Mouse (Mus musculus) heart, embryonic 16.5 days (tissue): ENCODE measurements at regions not wholly inside any gene's neighbourhood (a gene's known extent, or its start where the extent isn't known, plus 50 kb on each side); places are given as distances from the start of the nearest gene placed in this dataset.

Experiments
- ATAC-seq: fragments of 200-750 bp; cut with Nextera tagmentation; replicated peaks from 2 replicates; pipeline ENCODE4 v1.8.0; 2017; ENCODE audit warnings: moderate number of reproducible peaks; ENCODE audit not compliant: insufficient read depth, low FRiP score; ENCODE audit errors: extremely low read depth
- H3K27ac ChIP-seq: fragments of 300-500 bp; sonication (generic); 2 replicates; pipeline ENCODE4 v1.5.1; 2014; ENCODE audit warnings: mild to moderate bottlenecking, low read length, control low read depth, moderate library complexity
- H3K27me3 ChIP-seq: fragments of 300-500 bp; sonication (generic); 2 replicates; pipeline ENCODE4 v1.6.1; 2014; ENCODE audit warnings: low read length, mixed read lengths; ENCODE audit not compliant: control insufficient read depth, insufficient read depth
- H3K36me3 ChIP-seq: fragments of 300-500 bp; sonication (generic); 2 replicates; pipeline ENCODE4 v1.6.1; 2014; ENCODE audit not compliant: control insufficient read depth, insufficient read depth
- H3K4me1 ChIP-seq: fragments of 300-500 bp; sonication (generic); 2 replicates; pipeline ENCODE4 v1.6.1; 2014; ENCODE audit warnings: low read length, mixed read lengths; ENCODE audit not compliant: control insufficient read depth, insufficient read depth
- H3K4me2 ChIP-seq: fragments of 300-500 bp; sonication (generic); 2 replicates; pipeline ENCODE4 v1.6.1; 2014; ENCODE audit warnings: low read depth, mild to moderate bottlenecking, control low read depth, low read length
- H3K4me3 ChIP-seq: fragments of 300-500 bp; sonication (generic); 2 replicates; pipeline ENCODE4 v1.5.1; 2014; ENCODE audit warnings: mild to moderate bottlenecking, control low read depth, low read length
- H3K9ac ChIP-seq: fragments of 300-500 bp; sonication (generic); 2 replicates; pipeline ENCODE4 v1.6.1; 2014; ENCODE audit warnings: low read length, control low read depth
- H3K9me3 ChIP-seq: fragments of 300-500 bp; sonication (generic); replicated peaks from 2 replicates; pipeline ENCODE4 v1.6.1; 2016; ENCODE audit warnings: low read length; ENCODE audit not compliant: control insufficient read depth
- WGBS: fragments of 180-500 bp; shearing (Covaris S2); extraction: QIAGEN DNeasy Blood & Tissue Kit; methylation state at CpG from one replicate; pipeline ENCODE4 v1.1.7; 2014; 5-methylcytosine and 5-hydroxymethylcytosine counted together

DNA sequence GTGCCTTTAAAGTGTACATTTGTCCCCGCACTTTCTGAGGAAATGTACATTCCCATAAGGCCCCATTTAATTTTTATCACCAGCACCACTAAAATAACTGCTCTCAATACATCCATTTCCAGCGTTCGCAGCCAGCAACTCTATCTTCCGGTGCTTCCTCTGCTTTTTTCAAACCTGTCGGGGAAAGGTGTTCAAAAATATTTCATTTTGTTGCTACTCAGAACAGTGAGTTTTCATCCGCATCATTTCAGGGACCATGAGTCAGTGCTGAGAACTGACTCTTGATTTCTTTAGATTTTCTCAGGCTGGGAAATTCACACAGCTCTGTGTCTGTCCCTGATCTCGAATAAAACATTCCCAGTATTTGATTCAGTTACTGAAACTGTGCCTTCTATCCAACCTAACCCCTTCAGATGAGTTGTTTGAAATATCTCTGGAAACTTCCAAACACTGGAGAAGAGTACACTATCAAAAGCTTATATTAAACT, 959.4 kb downstream of the Brinp1 start:
- no peak overlapping the region for H3K27ac ChIP-seq
- no peak overlapping the region for H3K4me2 ChIP-seq
- H3K36me3 ChIP-seq = no peaks in the 10 kb centered on the region
- H3K27me3 ChIP-seq = no peaks in the 10 kb centered on the region
- no peak for ATAC-seq
- H3K4me3 ChIP-seq = no peak overlapping the region
- H3K9me3 ChIP-seq = no peaks in the 10 kb centered on the region
- no peaks in the 10 kb centered on the region for H3K4me1 ChIP-seq
- H3K9ac ChIP-seq = no peak overlapping the region
- whole genome bisulfite sequencing = 74% methylated on average over 7 of the region's 7 CpGs

DNA sequence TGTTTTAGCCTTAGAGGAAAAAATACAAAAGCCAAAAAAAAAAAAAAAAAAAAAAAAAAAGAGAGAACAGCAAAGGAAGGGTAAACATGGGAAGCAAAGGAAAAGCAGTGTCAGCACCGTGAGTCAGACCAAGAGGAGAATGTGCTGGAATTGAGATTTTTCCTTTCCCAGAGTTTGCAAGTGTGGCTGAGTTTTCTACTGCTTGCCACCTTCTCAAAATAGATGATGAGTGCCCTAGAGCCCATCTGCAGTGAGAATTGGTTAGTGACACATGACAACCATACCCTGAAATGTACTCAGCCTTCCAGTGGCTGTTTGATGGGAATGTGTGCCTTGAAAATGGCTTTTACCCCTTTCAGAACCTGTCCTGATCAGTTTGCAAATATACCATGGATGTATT, 990.7 kb downstream of the Brinp1 start:
- Histone ChIP-seq H3K36me3 (no peaks in the 10 kb centered on the region), H3K4me3 (no peak overlapping the region)

DNA sequence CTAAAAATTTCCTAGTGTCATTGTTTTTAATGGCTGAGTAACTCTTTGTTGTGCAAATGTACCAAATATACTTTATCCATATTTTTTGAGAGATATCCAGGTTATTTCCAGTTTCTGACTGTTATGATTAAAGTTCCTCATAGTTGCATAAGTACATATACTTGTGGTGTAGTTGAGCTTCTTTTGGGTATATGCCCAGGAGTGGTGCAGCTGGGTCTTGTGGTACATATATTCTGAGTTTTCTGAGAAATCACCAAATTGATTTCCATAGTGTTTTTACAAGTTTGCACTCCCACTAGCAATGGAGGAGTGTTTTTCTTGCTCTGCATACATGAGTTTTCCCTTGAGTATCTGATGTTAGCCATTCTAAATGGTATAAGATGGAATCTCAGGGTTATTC, 1006.2 kb downstream of the Brinp1 start:
- Histone ChIP-seq H3K4me1 (no peaks in the 10 kb centered on the region), H3K9ac (no peak overlapping the region), H3K4me3 (no peak overlapping the region), H3K36me3 (no peaks in the 10 kb centered on the region), H3K27me3 (no peaks in the 10 kb centered on the region), H3K9me3 (no peaks in the 10 kb centered on the region), H3K27ac (no peak overlapping the region), H3K4me2 (no peak overlapping the region)
- no peak for ATAC-seq

More for the DNA sequence above, 990.7 kb downstream of the Brinp1 start:
- Histone ChIP-seq H3K4me2 (no peak overlapping the region), H3K27ac (no peak overlapping the region), H3K9ac (no peak overlapping the region), H3K27me3 (no peaks in the 10 kb centered on the region), H3K9me3 (no peaks in the 10 kb centered on the region), H3K4me1 (no peaks in the 10 kb centered on the region)
- no peak for ATAC-seq
- 64% methylated on average over 1 of the region's 1 CpGs for WGBS

DNA sequence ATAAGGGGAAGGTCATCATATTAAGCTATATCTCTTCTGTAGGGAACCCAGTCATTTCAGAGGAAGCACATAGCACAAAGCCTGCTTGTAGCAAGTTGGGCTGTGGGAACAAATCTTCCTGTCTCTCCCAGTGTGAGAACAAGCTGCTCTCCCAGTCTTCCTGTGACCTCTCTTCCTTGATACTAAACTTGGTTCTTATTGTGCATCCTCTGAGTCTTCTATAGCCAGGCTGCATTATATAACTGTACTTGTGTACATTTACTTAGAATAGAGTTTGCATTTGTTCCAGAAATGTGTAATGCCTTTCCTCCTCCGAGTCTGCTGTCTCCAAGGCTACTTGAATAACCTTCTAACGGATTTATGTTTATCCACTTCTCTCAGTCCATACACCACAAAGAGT, 1021.7 kb downstream of the Brinp1 start:
- H3K4me3 ChIP-seq = no peak overlapping the region
- 65% methylated on average over 2 of the region's 2 CpGs for WGBS
- H3K9me3 ChIP-seq = no peaks in the 10 kb centered on the region
- no peak overlapping the region for H3K9ac ChIP-seq
- no peak overlapping the region for H3K27ac ChIP-seq
- no peaks in the 10 kb centered on the region for H3K27me3 ChIP-seq
- no peaks in the 10 kb centered on the region for H3K4me1 ChIP-seq
- no peak for ATAC-seq
- H3K36me3 ChIP-seq = no peaks in the 10 kb centered on the region
- H3K4me2 ChIP-seq = no peak overlapping the region

DNA sequence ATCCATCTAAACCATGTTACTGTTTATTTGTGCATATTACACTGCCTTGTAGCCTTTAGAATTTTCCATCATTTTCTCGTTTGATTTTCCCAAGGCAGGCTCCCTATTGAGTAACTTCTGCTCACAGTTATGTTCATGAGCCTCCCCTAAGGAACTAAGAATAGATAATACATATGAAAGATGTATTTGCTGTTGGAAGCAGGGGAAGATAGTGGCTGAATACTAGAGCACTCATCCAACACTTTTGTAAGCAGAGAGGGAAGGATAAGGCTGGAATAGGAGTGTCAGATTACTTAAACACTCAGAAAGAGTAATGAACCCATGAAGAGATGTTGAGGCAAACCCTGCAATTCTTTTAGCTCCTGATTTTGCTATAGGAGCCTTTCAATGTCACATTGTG, 1055.1 kb downstream of the Brinp1 start:
- H3K36me3 ChIP-seq = no peaks in the 10 kb centered on the region
- H3K27me3 ChIP-seq = no peaks in the 10 kb centered on the region
- no peak for ATAC-seq
- H3K9me3 ChIP-seq = no peaks in the 10 kb centered on the region
- H3K4me2 ChIP-seq = no peak overlapping the region
- no peak overlapping the region for H3K9ac ChIP-seq
- no peak overlapping the region for H3K4me3 ChIP-seq
- no peak overlapping the region for H3K27ac ChIP-seq
- H3K4me1 ChIP-seq = no peaks in the 10 kb centered on the region
- WGBS = 71% methylated on average over 1 of the region's 1 CpGs

DNA sequence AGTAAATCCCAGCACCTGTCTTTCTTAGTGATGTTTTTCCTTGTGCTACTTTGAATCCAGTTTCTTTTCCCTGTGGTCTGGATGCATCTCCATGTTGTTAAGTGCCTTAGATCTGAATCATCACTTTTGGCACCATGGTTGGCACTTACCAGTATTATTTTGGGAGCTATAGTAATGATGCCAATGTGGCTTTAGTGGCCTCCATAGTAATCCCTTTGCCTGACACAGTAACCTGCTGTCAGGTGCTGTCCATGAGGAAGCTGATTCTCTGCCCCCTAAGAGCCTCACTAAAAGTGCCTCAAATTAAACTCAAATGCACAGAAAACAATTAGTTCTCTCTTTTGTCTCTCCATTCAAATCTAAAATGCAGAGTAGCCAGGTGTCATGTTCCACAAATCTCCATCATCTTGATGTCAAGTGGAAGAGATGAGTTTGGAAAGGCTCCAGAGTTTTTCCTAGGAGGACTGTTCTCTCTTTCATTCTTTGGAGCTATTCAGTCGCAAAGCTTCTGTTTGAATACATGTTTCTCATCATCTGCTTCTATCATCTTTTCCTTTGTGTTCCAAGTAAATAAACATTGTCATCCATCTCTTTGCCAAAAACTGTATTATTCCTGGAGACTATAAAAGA, 1062.1 kb downstream of the Brinp1 start:
- Histone ChIP-seq H3K9ac (no peak overlapping the region), H3K27ac (no peak overlapping the region), H3K4me3 (no peak overlapping the region), H3K36me3 (no peaks in the 10 kb centered on the region), H3K9me3 (no peaks in the 10 kb centered on the region), H3K27me3 (no peaks in the 10 kb centered on the region), H3K4me2 (no peak overlapping the region), H3K4me1 (no peaks in the 10 kb centered on the region)
- WGBS = 67% methylated on average over 1 of the region's 1 CpGs
- no peak for ATAC-seq

DNA sequence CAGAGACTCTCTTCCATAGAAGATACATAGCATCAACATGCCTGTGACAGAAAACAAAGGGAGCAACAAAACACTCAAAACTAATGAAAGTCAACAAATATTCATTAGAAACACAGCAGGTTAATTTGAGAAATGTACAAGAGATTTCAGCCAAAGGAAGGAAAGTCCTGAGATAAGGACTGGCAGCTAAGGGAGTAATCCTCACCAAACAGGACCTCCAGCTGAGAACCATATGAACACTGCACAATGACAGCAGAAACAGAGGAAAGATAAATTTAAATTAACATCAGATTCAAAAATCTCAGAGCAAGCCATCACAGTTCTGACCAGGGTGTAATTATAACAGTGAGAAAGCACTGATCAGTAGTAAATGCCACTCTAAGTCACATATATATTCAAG, 1060.6 kb downstream of the Tlr4 start:
- no peak overlapping the region for H3K27ac ChIP-seq
- no peak for ATAC-seq
- no peaks in the 10 kb centered on the region for H3K36me3 ChIP-seq
- no peaks in the 10 kb centered on the region for H3K27me3 ChIP-seq
- no peaks in the 10 kb centered on the region for H3K4me1 ChIP-seq
- no peak overlapping the region for H3K4me2 ChIP-seq
- H3K9me3 ChIP-seq = no peaks in the 10 kb centered on the region
- H3K9ac ChIP-seq = no peak overlapping the region
- no peak overlapping the region for H3K4me3 ChIP-seq

DNA sequence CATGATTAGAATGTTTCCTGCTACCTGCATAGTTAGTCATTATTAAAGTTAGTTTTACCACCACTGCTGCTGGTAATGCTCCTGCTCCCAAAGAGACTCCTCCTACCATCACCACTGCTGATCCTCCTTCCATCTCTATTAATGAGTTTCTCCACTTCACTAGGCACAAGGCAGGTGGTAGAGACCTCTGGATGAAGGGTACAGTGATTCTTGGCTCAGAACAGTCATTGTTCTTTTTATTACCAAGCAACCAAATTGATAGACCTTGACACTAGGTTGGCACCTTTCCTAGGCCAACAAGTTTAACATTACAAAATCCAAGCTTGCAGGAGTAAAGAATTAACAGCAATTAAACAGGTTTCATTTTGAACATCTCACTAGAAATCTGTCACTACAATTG, 1057.8 kb downstream of the Tlr4 start:
- Histone ChIP-seq H3K9me3 (no peaks in the 10 kb centered on the region), H3K9ac (no peak overlapping the region), H3K4me1 (no peaks in the 10 kb centered on the region), H3K27me3 (no peaks in the 10 kb centered on the region), H3K4me2 (no peak overlapping the region), H3K4me3 (no peak overlapping the region), H3K36me3 (no peaks in the 10 kb centered on the region), H3K27ac (no peak overlapping the region)
- no peak for ATAC-seq

DNA sequence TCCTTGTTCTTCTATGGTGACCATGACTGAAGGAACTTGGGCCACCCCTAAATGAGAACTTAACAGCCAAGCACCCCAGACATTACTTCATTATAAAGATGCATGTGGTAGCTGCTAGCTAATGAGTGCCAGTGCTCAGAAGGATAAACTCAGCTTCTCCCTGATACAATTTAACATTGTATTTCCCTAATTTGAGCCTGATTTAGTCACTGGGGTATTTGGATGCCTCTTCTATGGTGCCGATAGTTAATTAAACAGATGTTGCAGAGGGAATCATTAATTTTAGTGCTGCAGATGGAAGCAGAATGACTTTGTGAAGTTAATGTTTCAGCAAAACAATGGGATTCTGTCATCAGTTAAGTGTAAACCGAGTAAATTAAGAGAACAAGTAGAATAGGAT, 1034.8 kb downstream of the Tlr4 start:
- Histone ChIP-seq H3K9me3 (no peaks in the 10 kb centered on the region), H3K4me3 (no peak overlapping the region), H3K4me2 (no peak overlapping the region), H3K27me3 (no peaks in the 10 kb centered on the region), H3K4me1 (no peaks in the 10 kb centered on the region), H3K9ac (no peak overlapping the region), H3K27ac (no peak overlapping the region), H3K36me3 (no peaks in the 10 kb centered on the region)
- no peak for ATAC-seq
- WGBS = 79% methylated on average over 2 of the region's 2 CpGs

DNA sequence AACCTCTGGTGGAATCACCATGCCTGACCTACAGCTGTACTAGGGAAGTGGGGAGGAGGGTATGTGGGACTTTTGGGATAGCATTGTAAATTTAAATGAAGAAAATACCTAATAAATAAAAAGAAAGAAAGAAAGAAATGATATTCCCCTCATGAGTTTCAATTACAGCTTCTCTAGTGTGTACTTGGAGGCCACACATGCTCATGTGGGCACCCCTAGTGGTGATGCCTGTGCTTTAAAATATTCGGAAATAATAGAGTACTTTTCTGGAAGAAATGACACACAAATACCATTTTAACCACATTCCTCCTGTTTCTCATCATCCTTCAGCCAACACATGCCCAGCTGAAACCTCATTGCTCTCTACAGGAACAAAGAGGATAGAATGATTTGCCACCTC, 1034.4 kb downstream of the Tlr4 start:
- Histone ChIP-seq H3K27ac (no peak overlapping the region), H3K4me3 (no peak overlapping the region), H3K27me3 (no peaks in the 10 kb centered on the region), H3K4me1 (no peaks in the 10 kb centered on the region), H3K4me2 (no peak overlapping the region), H3K36me3 (no peaks in the 10 kb centered on the region), H3K9me3 (no peaks in the 10 kb centered on the region), H3K9ac (no peak overlapping the region)
- WGBS = 54% methylated on average over 1 of the region's 1 CpGs
- no peak for ATAC-seq
